Mouse (Mus musculus): ENCODE measurements around the gene Nmb. TPM values are rescaled to one million over a fixed set of nuclear protein-coding genes. Genes with fewer than 3 reads are reported as not detected.
A peak's percentile ranks its signal among the peaks of the same experiment; 100 is the strongest.

Gene Nmb
- total and polyA plus RNA-seq, 3 experiments = 0.47 to 0.66 (median 0.47) TPM

DNA sequence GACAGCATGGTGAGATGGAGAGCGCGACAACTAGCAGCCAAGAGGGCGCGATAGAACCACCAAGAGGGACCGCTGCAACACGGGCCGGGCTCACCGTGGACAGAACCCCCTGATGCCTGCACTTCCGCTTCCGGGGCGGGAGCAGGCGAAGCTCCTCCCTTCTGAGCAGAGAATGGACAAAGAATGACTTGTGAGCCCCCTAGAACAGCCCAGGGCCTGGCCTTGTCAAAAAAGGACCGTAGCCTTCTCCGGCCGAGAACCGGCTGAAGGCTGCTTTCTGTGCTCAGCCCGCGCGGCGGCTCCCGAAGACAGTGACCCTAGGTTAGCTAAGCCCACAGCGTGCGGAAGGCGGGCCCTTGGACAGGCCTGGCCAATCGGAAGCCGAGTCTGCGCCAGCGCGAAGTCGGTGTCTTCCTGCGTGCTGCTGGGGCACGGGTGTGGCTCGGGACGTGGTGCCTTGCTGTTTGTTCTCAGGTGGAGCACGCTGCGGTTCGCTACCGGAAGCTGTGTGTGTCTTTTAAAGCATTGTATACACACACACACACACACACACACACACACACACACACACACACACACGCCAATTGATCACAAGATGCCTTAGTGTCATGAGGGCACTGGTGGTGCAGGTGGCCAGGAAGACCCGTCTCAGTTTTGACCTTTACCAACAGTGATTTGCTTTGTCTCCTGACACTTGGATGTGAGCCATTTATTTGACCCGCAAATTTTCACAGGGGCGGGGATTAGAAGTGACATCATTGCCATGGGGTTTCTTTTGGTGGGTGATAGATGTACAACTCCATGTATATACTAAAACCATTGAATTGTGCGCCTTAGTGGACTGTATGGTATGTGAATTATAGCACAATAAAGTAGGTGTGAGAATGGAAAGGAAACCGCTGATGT is 42.8 kb upstream of the Nmb start, which contains the start of gene Sec11a:
Gene Sec11a, minus strand, starts transcription at position 336 of the 906 bp plus-strand sequence.
- H3K27me3 ChIP-seq (replicated peaks) = peaks cover 16% of the 10 kb centered on the region
- peaks cover 3% of the 10 kb centered on the region for H3K9me3 ChIP-seq (replicated peaks; ENCODE audit: low read length)
- dilution Hi-C loops (cut with MboI; ENCODE audit: extremely low pct_ligation_motif_present, extremely low pct_unique_long_range_greater_than_20kb, low sequenced_read_pairs) = no loop called here
- peaks cover 0 to 21% of the 10 kb centered on the region in 2 experiments; a peak in 2 of 4 replicates for H3K4me1 ChIP-seq (ENCODE audit: control insufficient read depth in 1 of 2, insufficient read depth in 2 of 2)
- peaks cover 39% of the 10 kb centered on the region for H3K79me2 ChIP-seq (replicated peaks; ENCODE audit: control insufficient read depth, extremely low read depth, insufficient read depth, poor library complexity, severe bottlenecking)
- peaks cover 0 to 14% of the 10 kb centered on the region in 2 experiments for H3K36me3 ChIP-seq (replicated peaks in 1 of 2; ENCODE audit: control insufficient read depth in 1 of 2, insufficient read depth in 1 of 2, low read length in 1 of 2)
- H3K4me2 ChIP-seq (ENCODE audit: insufficient read depth, low read depth, poor library complexity, severe bottlenecking) = peak within 1 kb of the TSS; percentile 80
- peak within 1 kb of the TSS; percentile 70 for H3K9ac ChIP-seq (ENCODE audit: insufficient read depth, low read depth)
- peak; percentile 91 for DNase-seq (ENCODE audit: extremely low read depth)
- TF ChIP-seq RAD21 (IDR thresholded peaks at IDR 0.05; ENCODE audit: low read depth, low read length) = no peak
- TF ChIP-seq ETS1 (conservative IDR thresholded peaks at IDR 0.05; ENCODE audit: low read depth, low read length) = peak; percentile 30; the same call in 1 of the 2 replicates
- TF ChIP-seq MAFK (IDR thresholded peaks at IDR 0.05; ENCODE audit: insufficient replicate concordance, low read length) = no peak
- TF ChIP-seq POLR2A (IDR thresholded peaks at IDR 0.05; ENCODE audit: low read depth, low read length) = peak; percentile 85
- TF ChIP-seq KAT2A (IDR thresholded peaks at IDR 0.05; ENCODE audit: insufficient replicate concordance, low read length) = peak; percentile 61; the same call in 1 of the 2 replicates
- no peak for TF ChIP-seq SMC3 (IDR thresholded peaks at IDR 0.05; ENCODE audit: low read depth, low read length)
- peak; percentile 81 for TF ChIP-seq SIN3A (IDR thresholded peaks at IDR 0.05; ENCODE audit: low read length)
- TF ChIP-seq CHD1 (IDR thresholded peaks at IDR 0.05; ENCODE audit: low read depth, low read length) = no peak
- TF ChIP-seq ZMIZ1 (IDR thresholded peaks at IDR 0.05; ENCODE audit: low read depth, low read length) = peak; percentile 70
- TF ChIP-seq E2F4 (IDR thresholded peaks at IDR 0.05; ENCODE audit: insufficient replicate concordance, low read depth, low read length) = 0 out of 2 replicates have a peak, but pooled peaks have one; percentile 39
- TF ChIP-seq TBP (conservative IDR thresholded peaks at IDR 0.05; ENCODE audit: low read depth, low read length) = peak; percentile 12; the same call in 1 of the 2 replicates
- TF ChIP-seq CHD2 (IDR thresholded peaks at IDR 0.05; ENCODE audit: low read length) = peak; percentile 11; the same call in 1 of the 2 replicates
- TF ChIP-seq HCFC1 (IDR thresholded peaks at IDR 0.05; ENCODE audit: low read depth, low read length) = peak; percentile 77
- TF ChIP-seq MAZ (IDR thresholded peaks at IDR 0.05; ENCODE audit: low read depth, low read length) = peak; percentile 56; the same call in 1 of the 2 replicates
- TF ChIP-seq RCOR1 (conservative IDR thresholded peaks at IDR 0.05; ENCODE audit: low read depth, low read length) = no peak
- TF ChIP-seq MXI1 (IDR thresholded peaks at IDR 0.05; ENCODE audit: low read depth, low read length) = peak; percentile 91
- TF ChIP-seq MAX (IDR thresholded peaks at IDR 0.05; ENCODE audit: low read length) = peak; percentile 62; the same call in 1 of the 2 replicates
- TF ChIP-seq MEF2A (IDR thresholded peaks at IDR 0.05; ENCODE audit: borderline replicate concordance, low read depth, low read length) = no peak
- TF ChIP-seq IRF4 (IDR thresholded peaks at IDR 0.05; ENCODE audit: low read depth, low read length) = 0 out of 2 replicates have a peak, but pooled peaks have one; percentile 7
- peak; percentile 96 for TF ChIP-seq BHLHE40 (IDR thresholded peaks at IDR 0.05; ENCODE audit: low read depth, low read length)
- TF ChIP-seq ELF1 (IDR thresholded peaks at IDR 0.05; ENCODE audit: low read depth, low read length) = peak; percentile 93
- no peak for TF ChIP-seq EP300 (IDR thresholded peaks at IDR 0.05; ENCODE audit: low read length)
- no peak for TF ChIP-seq PAX5 (IDR thresholded peaks at IDR 0.05; ENCODE audit: low read length)
- peak; percentile 74 for TF ChIP-seq TCF12 (IDR thresholded peaks at IDR 0.05; ENCODE audit: low read depth, low read length)
- no peak for TF ChIP-seq CTCF (conservative IDR thresholded peaks at IDR 0.05 in 1 of 2, IDR thresholded peaks at IDR 0.05 in 1 of 2; ENCODE audit: low read depth in 2 of 2, low read length in 2 of 2)
- TF ChIP-seq NELFE (IDR thresholded peaks at IDR 0.05; ENCODE audit: low read depth, low read length) = peak; percentile 84
- no peak for TF ChIP-seq USF1 (IDR thresholded peaks at IDR 0.05; ENCODE audit: low read depth, low read length)
- TF ChIP-seq JUN (IDR thresholded peaks at IDR 0.05; ENCODE audit: insufficient read depth, low read depth, low read length) = no peak
- TF ChIP-seq NRF1 (IDR thresholded peaks at IDR 0.05; ENCODE audit: low read depth, low read length) = peak; percentile 61
- no peak for TF ChIP-seq JUND (conservative IDR thresholded peaks at IDR 0.05; ENCODE audit: low read depth, low read length)
- no peak for TF ChIP-seq POLR2AphosphoS2 (IDR thresholded peaks at IDR 0.05; ENCODE audit: low read depth, low read length)
- TF ChIP-seq MYC (IDR thresholded peaks at IDR 0.05; ENCODE audit: low read depth, low read length) = peak; percentile 89
- in situ Hi-C loops (cut with MboI; ENCODE audit: low pct_ligation_motif_present, low pct_unique_long_range_greater_than_20kb, low sequenced_read_pairs) = no loop called here
- H3K4me3 ChIP-seq (replicated peaks in 1 of 3; ENCODE audit: low read depth in 2 of 3, low read length in 2 of 3, poor library complexity in 1 of 3) = peak within 1 kb of the TSS; percentile 73 to 88 (median 87)
- peak within 1 kb of the TSS; percentile 62 for H3K27ac ChIP-seq (ENCODE audit: insufficient read depth, low read depth)

Measured in CH12.LX (cell line).